23 mouse cellular contexts compared by ENCODE assay signal in the genomic region with DNA sequence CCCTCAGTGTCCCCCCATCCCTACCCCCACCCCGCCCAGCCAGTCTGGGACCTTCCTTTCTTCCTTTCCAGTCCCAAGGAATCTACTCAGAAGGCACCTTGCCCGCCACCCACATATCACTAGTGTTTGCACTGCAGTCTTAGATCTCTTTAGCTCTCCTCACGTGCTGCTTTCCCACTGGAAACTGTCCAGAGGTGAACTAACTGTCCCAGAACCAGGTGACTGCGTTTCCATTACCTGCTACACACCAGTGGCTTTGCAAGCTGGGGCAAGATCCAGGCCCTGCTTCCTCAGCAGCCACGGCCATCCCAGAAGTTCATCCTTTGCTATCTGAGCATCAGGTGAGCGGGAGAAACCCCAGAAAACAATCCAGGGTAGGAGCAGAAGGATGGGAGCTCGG. TPM values are rescaled to one million over a fixed set of nuclear protein-coding genes. Genes with fewer than 3 reads are reported as not detected.
DNase-seq lines count a peak whose midpoint lies in the region; ATAC-seq and TF ChIP-seq lines count a peak whose summit lies in the region.
"Had no signal": no experiment of that assay in that cellular context is flagged by ENCODE, and none has a peak within 500 bp of the region (broad histone marks: within the 10 kb centered on the region; RNA-seq: fewer than 3 reads in every experiment).

No protein-coding gene starts in this region.

- 87% methylated on average over 7 of the region's 7 CpGs for WGBS in midbrain, embryonic 10.5 days
- 88% methylated on average over 7 of the region's 7 CpGs for WGBS in midbrain, embryonic 15.5 days
- 92% methylated on average over 7 of the region's 7 CpGs for WGBS in heart, adult 2 months
- WGBS in midbrain, postnatal 0 days: 89% methylated on average over 7 of the region's 7 CpGs

- H3K36me3 ChIP-seq in midbrain, embryonic 10.5 days: no peaks in the 10 kb centered on the region; the same call in 1 of the 2 replicates
- H3K36me3 ChIP-seq in midbrain, embryonic 15.5 days (replicated peaks): no peaks in the 10 kb centered on the region
- no peaks in the 10 kb centered on the region for H3K36me3 ChIP-seq in heart, adult 2 months (ENCODE audit: control insufficient read depth, insufficient read depth, low read length)
- no peaks in the 10 kb centered on the region for H3K36me3 ChIP-seq in midbrain, postnatal 0 days (ENCODE audit: insufficient read depth, low read length)
- H3K36me3 ChIP-seq: heart, embryonic 15.5 days had no signal

- TF ChIP-seq CTCF in heart, adult 2 months (IDR thresholded peaks at IDR 0.05): no peak
- no peak for TF ChIP-seq CTCF in midbrain, postnatal 0 days (IDR thresholded peaks at IDR 0.05)

- H3K27me3 ChIP-seq in midbrain, embryonic 10.5 days (ENCODE audit: low read depth, poor library complexity, severe bottlenecking): no peaks in the 10 kb centered on the region
- no peaks in the 10 kb centered on the region for H3K27me3 ChIP-seq in midbrain, embryonic 15.5 days (replicated peaks)
- H3K27me3 ChIP-seq in heart, adult 2 months (ENCODE audit: control insufficient read depth, insufficient read depth, low read length): no peaks in the 10 kb centered on the region
- H3K27me3 ChIP-seq in midbrain, postnatal 0 days (ENCODE audit: insufficient read depth, low read length): no peaks in the 10 kb centered on the region
- H3K27me3 ChIP-seq: heart, embryonic 15.5 days; megakaryocyte, embryonic 14.5 days had no signal

- TF ChIP-seq POLR2A in heart, adult 2 months (IDR thresholded peaks at IDR 0.05; ENCODE audit: insufficient read depth, low read depth, low read length): no peak

- peaks cover 3% of the 10 kb centered on the region for H3K79me2 ChIP-seq in heart, adult 2 months (replicated peaks; ENCODE audit: control insufficient read depth, insufficient read depth, low read length)

- H3K4me2 ChIP-seq in midbrain, embryonic 15.5 days: no peak overlapping the region
- no peak overlapping the region for H3K4me2 ChIP-seq in midbrain, postnatal 0 days (ENCODE audit: low read depth, low read length, poor library complexity, severe bottlenecking)
- H3K4me2 ChIP-seq: heart, embryonic 15.5 days; liver, embryonic 11.5 days had no signal

- H3K9me3 ChIP-seq in midbrain, embryonic 10.5 days (replicated peaks): no peaks in the 10 kb centered on the region
- H3K9me3 ChIP-seq in midbrain, embryonic 15.5 days: no peaks in the 10 kb centered on the region
- no peaks in the 10 kb centered on the region for H3K9me3 ChIP-seq in midbrain, postnatal 0 days (ENCODE audit: low read length)
- H3K9me3 ChIP-seq: heart, embryonic 15.5 days had no signal

- ATAC-seq in midbrain, embryonic 15.5 days (replicated peaks): no peak
- no peak for ATAC-seq in midbrain, postnatal 0 days (ENCODE audit: low FRiP score)
- ATAC-seq: forebrain, embryonic 14.5 days; midbrain, embryonic 16.5 days had no signal

- DNase-seq in kidney, adult 11 months: peak; percentile 52
- DNase-seq in kidney, adult 9 months: no peak
- DNase-seq in midbrain, embryonic 10.5 days (ENCODE audit: low spot score): no peak
- peak; percentile 56 to 82 for DNase-seq in kidney, postnatal 25 days
- DNase-seq in heart, adult 2 months: no peak
- DNase-seq in embryo, embryonic 10 days (ENCODE audit: low spot score): no peak
- DNase-seq in midbrain, postnatal 0 days (ENCODE audit: low spot score): no peak
- DNase-seq: B cell, adult 2 months; cerebellum, adult 18-20 months; cerebellum, postnatal 25 days; gastrocnemius, postnatal 14 days; heart, adult 18-20 months; layer of hippocampus, postnatal 36 days; left cerebral cortex, postnatal 4 days; lung, postnatal 14 days; right cerebral cortex, postnatal 25 days had no signal

- H3K27ac ChIP-seq in midbrain, embryonic 10.5 days (replicated peaks): 0 out of 2 replicates have a peak overlapping the region, but pooled peaks have one; percentile 13
- no peak overlapping the region for H3K27ac ChIP-seq in midbrain, embryonic 15.5 days
- no peak overlapping the region for H3K27ac ChIP-seq in heart, adult 2 months
- no peak overlapping the region for H3K27ac ChIP-seq in midbrain, postnatal 0 days (ENCODE audit: low read depth, low read length)
- H3K27ac ChIP-seq: layer of hippocampus, adult 2 months had no signal

- no peak for TF ChIP-seq EP300 in heart, adult 2 months (IDR thresholded peaks at IDR 0.05; ENCODE audit: insufficient read depth, low read depth, low read length)

- H3K9ac ChIP-seq in midbrain, embryonic 15.5 days: no peak overlapping the region
- H3K9ac ChIP-seq in heart, adult 2 months (ENCODE audit: low read depth, low read length): no peak overlapping the region
- H3K9ac ChIP-seq in midbrain, postnatal 0 days (replicated peaks; ENCODE audit: low read length, poor library complexity, severe bottlenecking): no peak overlapping the region
- H3K9ac ChIP-seq: heart, embryonic 15.5 days had no signal

- intact Hi-C loops in heart, adult 2 months (cut with DNase I): no loop called here

- H3K4me3 ChIP-seq in midbrain, embryonic 10.5 days: no peak overlapping the region
- H3K4me3 ChIP-seq in midbrain, embryonic 15.5 days: no peak overlapping the region
- no peak overlapping the region for H3K4me3 ChIP-seq in heart, adult 2 months
- no peak overlapping the region for H3K4me3 ChIP-seq in midbrain, postnatal 0 days (ENCODE audit: low read depth, low read length)
- H3K4me3 ChIP-seq: heart, embryonic 15.5 days; layer of hippocampus, adult 2 months had no signal

- peaks cover 34% of the 10 kb centered on the region for H3K4me1 ChIP-seq in midbrain, embryonic 10.5 days
- H3K4me1 ChIP-seq in midbrain, embryonic 15.5 days: peaks cover 6% of the 10 kb centered on the region; the same call in 1 of the 2 replicates
- H3K4me1 ChIP-seq in heart, adult 2 months (ENCODE audit: control insufficient read depth, insufficient read depth, low read length): peaks cover 23% of the 10 kb centered on the region
- H3K4me1 ChIP-seq in midbrain, postnatal 0 days (ENCODE audit: insufficient read depth, low read length): no peaks in the 10 kb centered on the region

RNA-seq across cellular contexts. Expression of a gene that starts 41.4 kb away (rescaled TPM):
- polyA plus RNA-seq in midbrain, embryonic 10.5 days (2016; fragmentation: Nextera tagmentation; extraction: Ambion mirVana): 41.0 and 41.9 TPM in 2 replicates
- 92.6 and 97.2 TPM in 2 replicates for polyA plus RNA-seq in midbrain, embryonic 15.5 days (2015; fragmentation: Nextera tagmentation; extraction: Ambion mirVana)
- 10 to 100 TPM; 16.3 to 21.5 TPM for total RNA-seq in heart, adult 2 months (2021)
- 37.9 and 41.9 TPM in 2 replicates for polyA plus RNA-seq in heart, adult 2 months (2012; rRNA removed)
- total RNA-seq in midbrain, postnatal 0 days (2014; rRNA removed): 75.0 and 94.0 TPM in 2 replicates
- polyA plus RNA-seq in midbrain, postnatal 0 days (2015; fragmentation: Nextera tagmentation; extraction: Ambion mirVana): 139 and 149 TPM in 2 replicates

Comparison
In these comparisons a context has a peak if more than half of its experiments do, and no peak if none do; other contexts are left out.
1. DNase-seq: peak in kidney, adult 11 months (single experiment) and kidney, postnatal 25 days (2 of 2); none in kidney, adult 9 months (single experiment), midbrain, embryonic 10.5 days (single experiment), heart, adult 2 months (0 of 2), embryo, embryonic 10 days (single experiment) and midbrain, postnatal 0 days (single experiment).